Mouse (Mus musculus) heart, postnatal 0 days (tissue): ENCODE data around the gene Ankrd42. TPM values are rescaled to one million over a fixed set of nuclear protein-coding genes. Genes with fewer than 3 reads are reported as not detected.

Experiments
- ATAC-seq: fragments of 200-750 bp; cut with Nextera tagmentation; 2 replicates; pipeline ENCODE4 v1.8.0; 2017; ENCODE audit warnings: low read depth, moderate number of reproducible peaks, moderate library complexity; ENCODE audit not compliant: insufficient read depth
- DNase-seq: peaks from one replicate; pipeline ENCODE4 v3.0.0-alpha.2; 2016; ENCODE audit warnings: low spot score
- H3K27ac ChIP-seq: fragments of 300-500 bp; sonication (generic); 2 replicates; pipeline ENCODE4 v1.5.1; 2014; ENCODE audit warnings: low read depth, mild to moderate bottlenecking
- H3K27me3 ChIP-seq: fragments of 300-500 bp; sonication (generic); 2 replicates; pipeline ENCODE4 v1.6.1; 2014; ENCODE audit warnings: low read length, mixed read lengths; ENCODE audit not compliant: control insufficient read depth, insufficient read depth
- H3K36me3 ChIP-seq: fragments of 300-500 bp; sonication (generic); replicated peaks from 2 replicates; pipeline ENCODE4 v1.6.1; 2014; ENCODE audit warnings: low read length, mixed read lengths; ENCODE audit not compliant: control insufficient read depth, insufficient read depth
- H3K4me1 ChIP-seq: fragments of 300-500 bp; sonication (generic); 2 replicates; pipeline ENCODE4 v1.6.1; 2014; ENCODE audit warnings: antibody characterized with exemption; ENCODE audit not compliant: control insufficient read depth, insufficient read depth
- H3K4me2 ChIP-seq: fragments of 300-500 bp; sonication (generic); 2 replicates; pipeline ENCODE4 v1.6.1; 2014; ENCODE audit warnings: low read depth, mild to moderate bottlenecking, low read length, moderate library complexity
- H3K4me3 ChIP-seq: fragments of 300-500 bp; sonication (generic); 2 replicates; pipeline ENCODE4 v1.5.1; 2014; ENCODE audit warnings: low read depth, low read length
- H3K9ac ChIP-seq: fragments of 300-500 bp; sonication (generic); replicated peaks from 2 replicates; pipeline ENCODE4 v1.6.1; 2014; ENCODE audit warnings: low read depth, low read length, mixed read lengths
- H3K9me3 ChIP-seq: fragments of 300-500 bp; sonication (generic); replicated peaks from 2 replicates; pipeline ENCODE4 v1.6.1; 2016; ENCODE audit warnings: low read length; ENCODE audit not compliant: control insufficient read depth
- CTCF ChIP-seq: IDR thresholded peaks from 2 replicates; pipeline ENCODE4 v1.5.1; 2016; ENCODE audit warnings: antibody characterized with exemption, control low read depth, low read depth
- EP300 ChIP-seq: IDR thresholded peaks from 2 replicates; pipeline ENCODE4 v1.6.1; 2016; ENCODE audit warnings: antibody characterized with exemption, low read depth
- WGBS: fragments of 180-500 bp; shearing (Covaris S2); extraction: QIAGEN DNeasy Blood & Tissue Kit; methylation state at CpG from one replicate; pipeline ENCODE4 v1.1.7; 2014; 5-methylcytosine and 5-hydroxymethylcytosine counted together
- polyA plus RNA-seq: library from polyadenylated mRNA; unstranded; fragments of >200 nt; fragmentation: Nextera tagmentation; extraction: Ambion mirVana; gene quantifications from 2 replicates; pipeline ENCODE4 v1.2.1, GENCODE M21; 2015
- total RNA-seq: library from RNA; depleted of rRNA; stranded (reverse); fragments of >200 nt; gene quantifications from 2 replicates; pipeline ENCODE4 v1.2.3, GENCODE M21; 2014; ENCODE audit warnings: low replicate concordance

Gene Ankrd42
- total and polyA plus RNA-seq, 2 experiments from 2014 or later, result 1.5 to 1.6 TPM

DNA sequence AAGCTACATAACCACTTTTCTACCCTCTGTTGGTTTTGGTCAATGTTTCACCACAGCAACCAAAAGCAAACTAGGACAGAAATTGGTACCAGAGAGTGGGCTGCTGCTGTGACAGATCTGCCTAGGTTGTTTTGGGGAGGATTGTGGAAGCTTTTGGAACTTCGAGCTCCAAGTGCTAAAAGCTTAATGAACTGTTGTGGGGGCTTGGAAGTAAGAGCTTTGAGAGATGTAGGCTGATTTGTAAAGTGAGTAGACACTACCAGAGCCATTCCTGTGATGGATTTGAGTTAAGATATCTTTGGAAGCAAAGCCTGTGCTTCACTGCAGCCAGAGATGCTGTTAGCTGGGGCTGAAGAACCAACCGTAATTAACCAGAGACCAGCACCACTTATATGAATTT lies 46.1 kb downstream of the Ankrd42 start:
- Histone ChIP-seq H3K27me3 (no peaks in the 10 kb centered on the region), H3K36me3 (no peaks in the 10 kb centered on the region)
- no peak for ATAC-seq

DNA sequence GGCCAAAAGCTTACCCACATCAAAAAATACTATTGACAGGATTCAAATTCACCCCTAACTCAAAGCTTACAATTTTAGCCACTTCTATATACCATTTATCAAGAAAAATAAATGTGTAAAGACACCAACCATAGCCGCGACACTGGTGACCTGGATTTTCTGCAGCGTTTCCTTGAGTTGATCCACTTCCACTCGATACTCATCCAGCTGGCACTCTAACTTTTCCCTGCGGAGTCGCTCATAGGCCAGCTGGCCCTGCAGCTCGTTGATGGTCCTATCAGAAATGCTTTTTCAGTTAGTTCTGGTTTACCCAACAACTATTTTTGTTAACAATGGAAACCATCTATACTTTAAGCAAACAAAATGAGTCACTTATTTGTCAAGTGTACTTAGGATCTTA lies 47.0 kb downstream of the Ankrd42 start:
- ATAC-seq (no peak), DNase-seq (no peak)
- Histone ChIP-seq H3K4me2 (no peak overlapping the region), H3K9me3 (no peaks in the 10 kb centered on the region), H3K27me3 (no peaks in the 10 kb centered on the region), H3K4me1 (no peaks in the 10 kb centered on the region), H3K27ac (no peak overlapping the region), H3K4me3 (no peak overlapping the region), H3K9ac (no peak overlapping the region), H3K36me3 (no peaks in the 10 kb centered on the region)
- TF ChIP-seq EP300 (no peak), CTCF (no peak)
- 88% methylated on average over 7 of the region's 7 CpGs for WGBS

More for the DNA sequence above, 46.1 kb downstream of the Ankrd42 start:
- no peak overlapping the region for H3K4me3 ChIP-seq
- DNase-seq, result no peak
- H3K9ac ChIP-seq, result no peak overlapping the region
- no peak overlapping the region for H3K27ac ChIP-seq
- 80% methylated on average over 2 of the region's 2 CpGs for WGBS
- H3K9me3 ChIP-seq, result no peaks in the 10 kb centered on the region
- H3K4me1 ChIP-seq, result no peaks in the 10 kb centered on the region
- TF ChIP-seq CTCF (no peak), EP300 (no peak)
- H3K4me2 ChIP-seq, result no peak overlapping the region

DNA sequence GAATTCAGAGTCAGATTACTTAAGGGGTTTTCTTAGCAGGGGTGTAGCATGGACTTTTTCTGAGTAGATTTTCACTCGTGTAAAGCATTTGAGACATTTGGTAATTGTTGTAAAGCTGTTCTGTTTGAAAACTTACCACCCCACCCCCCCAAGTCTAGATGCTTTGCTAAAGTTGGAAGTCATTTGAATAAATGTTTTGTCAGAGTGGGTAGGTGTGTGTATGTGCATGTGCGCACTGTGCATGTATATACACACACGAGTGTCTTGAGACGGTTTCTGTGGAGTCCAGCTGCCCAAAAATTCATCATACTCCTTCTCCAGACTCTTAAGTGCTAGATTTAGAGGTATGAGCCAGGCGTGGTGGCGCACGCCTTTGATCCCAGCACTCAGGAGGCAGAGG lies 53.4 kb downstream of the Ankrd42 start:
- Histone ChIP-seq H3K36me3 (peaks cover 12% of the 10 kb centered on the region), H3K27ac (no peak overlapping the region), H3K9ac (no peak overlapping the region), H3K4me2 (no peak overlapping the region), H3K4me1 (no peaks in the 10 kb centered on the region), H3K27me3 (no peaks in the 10 kb centered on the region), H3K4me3 (no peak overlapping the region), H3K9me3 (no peaks in the 10 kb centered on the region)
- WGBS, result 85% methylated on average over 7 of the region's 7 CpGs
- ATAC-seq (no peak), DNase-seq (no peak)
- TF ChIP-seq EP300, result no peak
- TF ChIP-seq CTCF, result no peak

DNA sequence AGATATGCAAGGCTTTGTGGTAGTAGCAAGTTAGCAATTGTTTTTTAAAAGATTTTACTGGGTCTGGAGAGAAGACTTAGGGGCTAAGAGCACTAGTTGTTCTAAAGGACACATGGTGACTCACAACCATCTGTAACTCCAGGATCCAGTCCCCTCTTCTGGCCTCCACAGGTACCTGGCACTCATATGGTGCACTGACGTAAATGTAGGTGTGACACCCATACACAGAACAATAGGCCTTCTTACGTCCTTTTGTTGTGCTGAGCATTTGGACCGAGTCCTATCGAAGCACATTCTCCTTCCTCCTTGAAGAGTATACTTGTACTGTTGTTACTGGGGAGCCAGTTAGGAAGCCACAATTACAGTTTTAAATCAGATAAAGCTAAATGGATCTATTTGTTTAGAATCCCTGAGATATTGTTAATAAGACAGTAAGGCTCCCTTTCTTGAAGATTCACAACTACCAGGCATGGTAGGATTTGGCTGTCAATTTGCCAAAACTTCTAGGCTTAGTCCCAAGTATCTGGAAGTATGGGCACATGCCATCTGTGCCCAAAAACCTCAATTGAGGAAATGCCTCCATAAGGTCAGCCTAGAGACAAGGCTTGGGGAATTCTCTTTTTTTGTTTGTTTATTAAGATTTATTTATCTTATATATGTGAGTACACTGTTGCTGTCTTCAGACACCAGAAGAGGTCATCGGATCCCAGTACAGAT lies 56.3 kb downstream of the Ankrd42 start:
- no peaks in the 10 kb centered on the region for H3K9me3 ChIP-seq
- no peaks in the 10 kb centered on the region for H3K27me3 ChIP-seq
- no peak overlapping the region for H3K27ac ChIP-seq
- no peaks in the 10 kb centered on the region for H3K4me1 ChIP-seq
- peaks cover 22% of the 10 kb centered on the region for H3K36me3 ChIP-seq
- no peak overlapping the region for H3K4me2 ChIP-seq
- no peak overlapping the region for H3K4me3 ChIP-seq
- TF ChIP-seq EP300, result no peak
- no peak for TF ChIP-seq CTCF
- DNase-seq (no peak), ATAC-seq (no peak)
- 87% methylated on average over 5 of the region's 5 CpGs for WGBS
- no peak overlapping the region for H3K9ac ChIP-seq

DNA sequence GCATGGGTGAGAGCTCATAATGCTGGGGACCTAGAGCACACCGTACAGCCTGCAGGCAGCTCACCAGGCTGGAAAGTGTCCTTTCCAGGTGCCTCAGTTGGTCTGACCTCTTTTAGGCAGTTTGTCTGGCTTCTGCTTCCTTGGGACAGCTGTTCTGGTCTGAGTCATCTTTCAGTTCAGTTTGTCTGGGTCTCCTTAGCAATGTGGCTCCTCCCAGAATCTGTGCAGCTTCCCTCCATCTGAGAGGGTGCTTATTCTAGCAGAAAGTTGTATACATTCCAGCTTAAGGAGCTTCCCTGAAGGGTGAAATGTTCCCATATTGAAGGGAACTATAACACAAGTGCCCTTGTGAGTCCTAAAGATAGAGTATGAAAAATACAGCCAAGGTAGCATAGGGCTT lies 70.2 kb downstream of the Ankrd42 start:
- no peak for ATAC-seq
- Histone ChIP-seq H3K9me3 (no peaks in the 10 kb centered on the region), H3K27me3 (no peaks in the 10 kb centered on the region), H3K9ac (no peak overlapping the region), H3K36me3 (peaks cover 8% of the 10 kb centered on the region; the same call in 1 of the 2 replicates), H3K27ac (no peak overlapping the region), H3K4me1 (peaks cover 5% of the 10 kb centered on the region; the same call in 1 of the 2 replicates), H3K4me2 (no peak overlapping the region), H3K4me3 (no peak overlapping the region)
- no peak for DNase-seq
- TF ChIP-seq CTCF, result no peak
- no peak for TF ChIP-seq EP300
- WGBS, result 71% methylated on average over 1 of the region's 1 CpGs
